Mouse (Mus musculus) layer of hippocampus, postnatal 10 days (tissue): ENCODE measurements around the gene Nudt2. TPM values are rescaled to one million over a fixed set of nuclear protein-coding genes. Genes with fewer than 3 reads are reported as not detected.

Experiments
- DNase-seq, 2 experiments: peaks; one replicate each; pipeline ENCODE4 v3.0.0; 2021; ENCODE audit warnings: low spot score in 2 of 2
- total RNA-seq, 2 experiments: library from RNA; stranded (reverse); gene quantifications; 2 replicates each; pipeline ENCODE4 v1.2.3; 2021

Gene Nudt2
- total RNA-seq, 2 experiments from 2014 or later: 33.9 to 36.0 TPM

DNA sequence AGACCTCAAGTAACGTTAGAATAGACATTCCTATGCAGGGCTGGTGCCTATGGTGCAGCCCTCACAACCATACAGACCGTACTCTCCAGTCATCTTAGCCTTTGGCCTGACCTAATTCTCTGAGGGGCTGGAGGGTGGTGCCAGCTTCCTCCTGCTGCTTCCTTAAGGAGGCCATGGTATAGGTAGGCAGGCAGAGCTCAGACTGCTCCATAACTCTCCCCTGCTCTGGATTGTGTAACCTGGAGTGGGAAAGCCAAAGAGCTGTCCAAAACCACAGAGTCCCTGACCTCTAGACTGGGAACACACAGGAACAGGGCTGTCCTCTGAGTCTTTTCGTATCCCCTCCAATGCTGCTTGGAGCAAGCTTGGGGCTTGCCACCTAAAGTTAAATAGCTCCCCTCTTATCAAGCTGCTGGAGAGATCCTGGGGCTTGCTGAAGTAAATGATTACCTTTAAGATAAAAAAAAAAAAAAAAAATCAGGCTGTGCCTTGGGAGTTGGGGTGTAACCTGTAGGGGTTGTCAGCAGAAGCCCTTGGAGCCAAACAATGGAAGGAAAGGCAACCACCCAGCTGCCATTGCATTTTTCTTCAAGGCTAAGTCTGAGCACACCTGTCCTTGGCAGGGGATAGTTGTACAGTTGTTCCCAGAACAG is 28.6 kb downstream of the Nudt2 start:
- DNase-seq: no peak

DNA sequence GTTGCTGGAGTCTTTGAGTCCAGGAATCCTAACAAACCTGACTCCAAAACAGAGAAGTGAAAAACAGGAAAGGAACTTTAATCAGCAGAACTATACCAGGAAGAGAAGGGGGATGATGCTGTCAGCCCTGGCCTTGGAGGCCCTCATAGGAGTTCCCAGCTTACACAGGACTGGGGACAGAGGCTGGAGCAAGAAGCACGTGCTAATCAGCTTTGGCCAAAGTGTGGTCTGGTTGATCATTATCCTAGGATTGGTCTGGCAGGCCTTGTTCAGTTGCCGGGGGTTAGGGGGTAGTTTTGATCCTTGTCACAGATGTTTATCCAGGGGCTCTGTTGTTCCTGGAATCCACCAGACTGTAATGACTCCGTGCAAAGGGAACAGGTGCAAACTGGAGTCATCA is 29.4 kb downstream of the Nudt2 start:
- no peak for DNase-seq

DNA sequence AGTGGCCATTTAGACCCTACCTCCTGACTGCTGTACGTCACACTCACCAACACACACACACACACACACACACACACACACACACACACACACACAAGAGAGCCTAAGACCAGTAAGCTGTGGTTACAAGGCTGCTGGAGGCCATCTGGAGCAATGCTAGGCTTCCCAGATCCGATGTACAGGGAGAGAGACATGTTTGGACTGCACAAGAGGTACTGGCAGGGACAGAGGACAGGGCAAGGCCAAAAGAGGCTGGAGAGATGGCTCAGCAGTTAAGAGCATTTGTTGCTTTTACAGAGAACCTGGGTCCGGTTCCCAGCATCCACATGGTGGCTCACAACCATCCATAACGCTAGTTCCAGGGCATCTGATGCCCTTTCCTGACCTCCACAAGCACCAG is 30.1 kb downstream of the Nudt2 start:
- DNase-seq: peak in 1 of 2 experiments; percentile 16

DNA sequence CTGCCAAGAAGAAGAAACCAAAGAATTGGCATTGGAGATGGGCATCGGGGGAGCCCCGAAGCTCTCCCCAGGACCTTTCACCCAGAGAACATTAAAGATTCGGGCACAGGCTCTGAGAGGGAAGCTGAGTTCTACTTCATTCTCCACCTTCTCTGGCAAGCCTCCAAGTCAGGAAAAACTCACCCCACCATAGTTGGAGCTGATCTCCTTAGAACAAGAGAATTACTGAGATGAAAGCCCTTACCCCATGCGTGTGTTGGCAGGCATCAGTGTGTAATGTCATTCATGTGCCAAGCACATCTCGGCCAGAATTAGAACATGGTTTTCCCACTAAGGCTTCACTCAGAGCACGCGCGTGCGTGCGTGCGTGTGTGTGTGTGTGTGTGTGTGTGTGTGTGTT is 30.9 kb downstream of the Nudt2 start:
- peak; percentile 63 to 67 for DNase-seq

DNA sequence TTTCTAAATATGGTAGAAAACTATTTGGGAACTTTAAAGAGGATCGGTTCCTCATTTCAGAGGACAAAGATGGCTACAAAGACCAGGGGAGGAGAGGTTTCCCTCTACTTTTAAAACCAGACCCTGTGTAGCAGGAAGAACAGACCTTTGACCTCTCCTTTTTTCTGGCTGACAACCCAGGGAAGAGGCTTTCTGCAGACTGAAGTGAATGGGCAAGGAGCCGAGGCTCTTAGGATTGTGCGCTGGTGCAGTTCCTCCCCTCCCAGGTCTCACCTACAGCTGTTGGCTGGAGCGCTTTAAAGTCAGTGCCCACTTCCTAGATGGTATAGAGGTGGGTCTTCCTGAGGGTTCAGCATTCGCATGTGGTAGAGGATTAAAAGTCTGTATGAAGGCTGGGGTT is 32.1 kb downstream of the Nudt2 start:
- no peak for DNase-seq

DNA sequence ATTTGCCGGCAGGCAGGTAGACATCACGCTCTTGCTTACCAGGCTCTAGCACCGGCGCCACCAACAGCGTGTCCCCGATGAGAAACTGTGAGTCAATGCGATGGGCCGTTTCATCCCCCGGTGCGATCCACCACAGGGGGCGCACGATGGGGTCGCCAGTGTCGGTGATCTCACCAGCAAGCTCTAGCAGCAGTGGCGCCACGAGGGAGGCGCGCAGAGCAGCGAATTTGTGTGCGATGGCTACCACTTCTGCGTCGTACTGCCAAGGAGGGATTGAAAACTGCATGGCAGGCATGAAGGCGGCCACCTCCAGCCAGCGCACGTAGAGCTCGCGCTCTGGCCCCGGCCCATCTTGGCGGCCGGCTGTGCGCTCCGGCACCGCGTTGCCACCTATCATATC is 32.6 kb downstream of the Nudt2 start:
- DNase-seq: peak; percentile 64 to 71

DNA sequence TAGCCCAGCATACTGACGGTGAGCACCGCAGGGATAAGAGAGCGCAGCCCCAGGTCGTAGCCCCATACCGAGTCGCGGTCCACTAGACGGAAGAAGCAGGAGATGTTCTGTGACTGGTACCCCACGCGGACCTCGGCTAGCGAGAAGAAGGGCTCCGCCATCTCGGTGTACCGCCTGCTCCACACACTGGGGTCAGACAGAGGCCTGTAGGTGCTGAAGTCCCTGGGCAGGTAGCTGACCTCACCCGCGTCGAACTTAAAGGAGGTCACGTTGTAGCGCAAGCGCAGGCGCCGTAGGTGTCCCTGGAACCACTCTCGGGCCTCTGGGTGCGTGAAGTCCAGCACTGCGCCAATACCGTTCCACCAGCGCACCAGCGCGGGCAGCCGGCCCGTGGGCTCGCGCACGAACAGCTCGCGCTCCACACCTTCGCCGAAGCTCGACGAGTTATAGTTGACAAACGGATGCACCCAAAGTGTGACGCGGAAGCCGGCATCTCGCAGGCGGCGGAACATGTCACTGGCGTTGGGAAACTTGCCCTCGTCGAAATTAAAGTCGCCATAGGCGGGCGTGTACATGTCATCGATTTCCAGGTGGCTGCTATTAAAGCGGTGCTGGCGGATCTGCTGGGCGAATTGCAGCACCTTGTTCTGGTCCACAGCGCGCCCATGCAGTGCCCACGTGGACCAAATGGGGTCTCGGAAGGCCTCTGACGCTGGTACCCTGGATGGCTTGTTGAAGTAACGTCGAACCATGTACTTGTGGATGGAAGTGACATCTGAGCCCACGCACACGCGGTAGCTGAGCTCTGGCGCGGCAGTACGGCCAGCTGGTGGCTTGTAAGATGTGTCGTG is 33.3 kb downstream of the Nudt2 start:
- DNase-seq: peak in 1 of 2 experiments; percentile 27

DNA sequence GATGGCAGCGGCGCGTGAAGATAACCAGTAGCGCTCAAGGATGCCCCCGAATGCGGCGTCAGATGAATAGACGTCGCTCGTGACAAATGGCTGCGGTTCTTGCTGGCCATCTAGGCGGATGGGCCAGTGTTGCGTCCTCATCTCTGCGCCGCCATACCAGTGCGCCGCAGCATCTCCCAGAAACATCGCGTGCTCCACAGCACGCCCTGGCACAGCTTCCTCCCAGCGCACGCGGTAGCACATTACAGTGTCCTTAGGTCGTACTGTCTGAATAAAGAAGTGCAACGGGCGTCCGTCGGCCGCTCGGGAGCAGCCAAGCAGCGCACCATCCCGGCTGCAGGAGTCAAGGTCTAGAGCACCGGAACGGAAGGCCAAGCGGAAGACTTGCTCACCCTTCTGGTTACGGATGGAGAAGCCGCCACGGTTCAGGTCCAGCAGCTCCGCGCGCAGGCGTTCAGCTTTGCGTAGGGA is 34.0 kb downstream of the Nudt2 start:
- DNase-seq: peak in 1 of 2 experiments; percentile 34

DNA sequence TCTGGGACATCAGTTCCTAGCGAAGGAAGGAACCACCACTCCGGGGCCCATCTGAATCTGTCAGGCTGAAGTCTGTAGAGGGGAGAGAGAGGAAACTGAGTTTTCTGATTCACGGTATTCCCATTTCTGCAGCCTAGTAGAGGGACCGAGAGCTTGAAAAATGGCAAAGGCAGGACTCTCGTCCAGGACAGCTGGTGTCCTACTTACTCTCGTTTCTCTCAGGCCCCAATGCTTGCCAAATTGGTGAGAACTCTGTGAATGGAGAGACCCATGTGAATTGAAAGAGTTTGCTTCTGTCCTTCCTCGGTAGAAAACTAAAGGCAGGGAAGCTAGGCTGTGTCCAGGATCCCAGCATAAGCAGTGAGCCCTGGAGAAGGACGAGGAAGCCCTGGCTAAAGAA is 34.7 kb downstream of the Nudt2 start:
- DNase-seq: peak in 1 of 2 experiments; percentile 31

DNA sequence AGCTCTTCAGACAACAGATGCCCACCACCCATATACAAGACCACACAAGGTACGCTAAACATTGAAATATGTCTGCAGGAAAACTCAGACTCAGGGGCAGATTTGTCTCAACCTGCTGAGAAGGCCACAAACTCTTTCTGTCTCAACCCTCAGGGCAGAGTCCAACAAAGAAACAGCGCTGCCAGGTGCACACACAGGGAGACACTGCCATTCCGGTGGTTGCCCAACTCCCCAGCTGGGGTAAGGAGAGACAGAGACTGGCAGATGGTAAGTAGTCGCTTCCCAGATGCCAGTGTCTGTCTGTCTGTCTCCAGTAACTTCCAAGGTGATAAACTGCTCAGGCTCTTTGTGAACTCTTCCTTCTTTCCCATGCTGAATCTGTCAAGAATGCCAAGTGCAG is 35.8 kb downstream of the Nudt2 start:
- peak in 1 of 2 experiments; percentile 13 for DNase-seq

DNA sequence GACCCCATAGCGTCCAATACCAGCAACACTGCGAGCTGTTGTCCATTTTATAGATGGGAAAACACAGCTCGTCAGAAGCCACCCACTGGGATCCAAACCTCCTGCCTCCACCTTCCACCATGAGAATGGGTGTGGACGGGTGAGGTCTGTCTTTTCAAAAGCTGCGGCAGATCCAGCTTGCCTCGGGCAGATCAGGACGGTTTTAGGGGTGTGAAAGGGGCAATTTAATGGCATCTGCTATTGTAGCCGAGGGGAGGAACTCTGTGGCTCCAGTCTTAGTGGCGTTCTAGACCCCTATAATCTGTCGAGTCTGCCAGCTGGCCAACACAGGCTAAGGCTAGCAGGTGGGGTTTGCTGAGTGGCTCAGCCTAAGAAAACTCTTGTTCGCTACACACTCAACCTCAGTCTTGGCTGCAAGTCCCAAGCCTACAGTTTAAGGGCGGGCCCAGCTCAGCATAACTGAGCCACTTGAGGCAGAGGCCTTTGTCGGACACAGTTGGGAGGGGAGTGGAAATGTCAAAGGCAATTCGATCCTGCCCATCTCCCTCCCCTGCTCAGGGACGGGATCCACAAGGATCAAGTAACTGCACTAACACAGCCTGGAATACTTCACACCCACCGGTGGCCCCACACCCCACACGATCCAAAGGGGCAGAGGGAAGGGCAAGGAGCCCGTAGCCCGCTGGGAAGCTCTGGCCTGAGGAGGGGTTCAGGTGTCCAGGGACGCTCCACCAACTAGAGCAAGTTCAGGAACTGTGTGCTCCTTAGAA is 37.4 kb downstream of the Nudt2 start:
- no peak for DNase-seq

DNA sequence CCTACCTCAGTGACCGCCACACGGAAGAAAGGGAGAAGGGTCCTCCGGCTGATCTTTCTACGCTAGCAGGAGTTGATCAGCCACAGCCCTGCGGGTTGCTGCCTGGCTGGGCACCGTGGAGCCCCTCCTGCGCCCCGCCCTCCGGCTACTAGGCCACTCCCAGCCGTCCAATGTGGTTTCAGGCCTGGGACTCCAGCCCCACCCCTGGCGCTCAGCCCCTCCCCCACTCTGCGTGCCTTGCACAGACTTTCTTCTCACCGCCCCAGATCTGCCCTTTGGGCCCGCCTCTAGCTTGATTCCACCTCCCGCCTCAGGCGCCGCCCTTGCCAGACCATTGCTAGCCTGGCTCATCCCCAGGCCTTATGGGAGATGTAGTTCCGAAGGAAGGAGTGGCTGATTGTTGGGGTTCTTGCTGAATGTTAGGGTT is 38.0 kb downstream of the Nudt2 start, which contains the start of gene AI464131:
Gene AI464131 (minus strand): TSS at position 91 of the 427 bp plus-strand sequence.
- peak; percentile 88 to 93 for DNase-seq

DNA sequence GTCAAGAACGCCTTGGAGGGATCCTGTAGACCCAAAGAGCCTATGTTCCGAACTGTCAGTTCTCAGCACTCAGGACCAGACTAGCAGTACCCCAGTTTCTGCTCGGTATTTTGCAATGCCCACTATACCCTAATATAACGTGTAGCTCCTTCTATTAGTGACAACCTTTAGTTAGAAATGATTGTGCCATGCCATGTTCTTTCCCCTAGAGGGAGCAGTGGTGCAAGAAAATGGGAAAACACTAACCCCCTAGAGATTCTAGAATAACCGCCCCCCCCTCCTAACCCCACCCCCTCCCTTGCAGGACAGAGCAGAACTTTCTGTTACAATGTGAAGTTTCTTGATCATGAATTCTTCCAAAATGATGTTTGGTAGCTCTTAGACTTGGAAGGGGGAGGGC is 39.4 kb downstream of the Nudt2 start:
- DNase-seq: peak in 1 of 2 experiments; percentile 18

DNA sequence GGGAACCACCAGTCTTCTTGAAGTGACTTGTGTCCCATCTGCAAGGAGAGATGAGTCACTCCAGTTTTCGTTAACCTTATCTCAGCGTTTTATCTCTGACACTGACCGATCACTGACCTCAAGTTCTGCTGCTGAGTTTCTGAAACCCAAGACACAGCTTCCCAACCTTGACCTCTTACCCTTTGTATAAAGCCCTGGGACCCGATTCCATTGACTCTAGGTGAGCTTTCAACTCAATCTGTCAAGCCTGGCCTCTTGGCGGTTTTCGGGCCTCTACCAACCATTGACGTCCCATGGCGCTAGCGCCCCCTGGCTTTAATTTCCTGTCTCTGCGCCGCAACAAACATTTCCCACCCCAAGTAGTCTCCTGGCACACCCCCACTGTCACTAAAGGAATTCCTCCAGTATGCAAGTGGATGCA is 40.2 kb downstream of the Nudt2 start:
- peak in 1 of 2 experiments; percentile 40 for DNase-seq

DNA sequence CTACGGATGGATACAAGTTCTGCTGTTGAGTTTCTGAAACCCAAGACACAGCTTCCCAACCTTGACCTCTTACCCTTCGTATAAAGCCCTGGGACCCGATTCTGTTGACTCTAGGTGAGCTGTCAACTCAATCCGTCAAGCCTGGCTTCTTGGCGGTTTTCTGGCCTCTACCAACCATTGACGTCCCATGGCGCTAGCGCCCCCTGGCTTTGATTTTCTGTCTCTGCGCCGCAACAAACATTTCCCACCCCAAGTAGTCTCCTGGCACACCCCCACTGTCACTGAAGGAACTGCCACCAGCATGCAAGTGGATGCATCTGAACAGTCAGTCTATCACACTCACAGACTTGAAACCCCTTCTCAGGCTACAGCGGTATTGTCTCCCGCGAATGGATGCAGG is 41.2 kb downstream of the Nudt2 start:
- DNase-seq: peak; percentile 74 to 79

DNA sequence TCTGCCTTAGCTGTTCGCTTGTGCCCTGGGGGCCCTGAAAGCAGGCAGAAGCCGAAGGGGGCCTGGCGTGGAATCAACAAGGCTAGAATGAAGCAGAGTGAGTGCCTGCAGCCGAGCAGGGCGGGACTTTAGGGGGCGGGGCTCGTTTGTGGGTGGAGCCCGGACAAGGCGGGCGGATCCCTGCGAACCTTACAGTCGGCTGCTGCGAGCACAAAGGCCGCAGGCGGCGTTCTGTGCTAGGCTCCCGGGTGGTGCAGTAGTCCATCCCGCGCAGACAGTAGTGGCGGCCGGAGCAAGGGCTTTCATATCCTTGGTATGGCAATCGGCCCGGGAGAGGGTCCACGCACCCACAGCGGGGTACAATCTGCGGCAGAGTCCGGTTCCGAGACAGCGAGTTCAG is 42.0 kb downstream of the Nudt2 start:
- peak; percentile 82 to 89 for DNase-seq

DNA sequence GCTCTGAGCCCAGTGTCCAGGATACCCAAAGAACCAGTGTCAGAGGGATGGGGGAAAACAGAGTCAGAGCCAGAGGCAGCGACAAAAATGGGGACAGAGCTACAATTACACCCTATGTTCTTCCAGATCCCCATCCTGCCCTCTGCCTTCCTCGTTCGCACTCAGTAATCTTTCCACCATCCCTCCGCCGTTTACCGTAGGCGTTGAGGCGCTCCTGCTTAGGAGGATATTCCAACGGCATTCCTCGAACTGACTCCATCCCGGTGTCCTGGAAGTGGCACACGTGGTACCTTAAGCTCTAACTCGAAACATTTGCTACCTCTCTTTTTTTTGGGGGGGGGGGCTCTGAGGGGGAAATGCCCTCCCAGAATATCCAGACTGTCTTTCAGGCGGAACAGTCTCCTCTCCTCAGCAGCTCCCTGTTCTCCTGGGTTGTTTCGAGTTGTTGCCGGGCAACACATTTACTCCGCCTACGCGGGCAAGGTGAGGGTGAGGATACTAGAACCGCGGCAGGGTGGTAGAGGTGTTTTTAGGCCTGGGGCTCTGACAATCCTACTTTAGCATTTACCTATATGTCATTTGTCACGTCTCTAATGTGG is 42.5 kb downstream of the Nudt2 start:
- DNase-seq: peak in 1 of 2 experiments; percentile 35

DNA sequence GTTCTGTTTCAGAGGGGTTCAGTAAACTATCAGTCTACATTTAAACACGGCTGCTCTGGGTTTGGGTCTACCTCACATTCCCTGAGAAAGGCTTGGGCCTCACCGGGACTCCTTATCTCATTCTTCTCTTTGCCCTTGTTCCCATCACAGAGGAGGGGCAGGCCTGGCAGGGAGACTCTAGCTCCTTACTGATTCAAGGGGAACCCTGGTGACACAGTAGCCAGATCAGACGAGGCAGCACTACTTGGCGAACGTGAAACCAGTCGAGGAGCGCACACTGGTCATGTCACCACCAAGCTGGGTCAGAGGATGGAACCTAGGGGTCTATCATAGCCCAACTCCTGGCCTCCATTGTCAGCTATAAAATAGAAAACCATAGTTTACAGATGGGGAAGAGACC is 43.0 kb downstream of the Nudt2 start:
- peak in 1 of 2 experiments; percentile 12 for DNase-seq

DNA sequence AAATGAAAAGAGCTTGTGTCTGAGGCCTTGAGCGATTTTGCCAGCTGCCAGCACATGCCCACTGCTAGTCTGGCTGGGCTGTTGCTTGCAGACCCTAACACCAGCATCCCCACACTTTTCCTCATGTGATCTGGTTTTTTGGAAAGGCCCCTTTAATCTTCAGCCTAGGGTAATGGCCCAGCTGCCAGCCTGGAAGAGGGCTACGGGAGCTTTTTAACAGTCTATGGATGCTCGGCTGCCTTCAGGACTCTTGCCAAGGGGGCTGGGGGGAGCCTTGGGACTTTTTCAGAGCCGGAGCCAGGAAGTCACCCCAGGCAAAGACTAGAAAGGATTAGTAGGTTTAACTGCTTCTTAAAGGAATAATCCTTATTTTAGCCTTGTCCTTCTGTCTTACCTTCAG is 48.4 kb downstream of the Nudt2 start:
- peak in 1 of 2 experiments; percentile 57 for DNase-seq

DNA sequence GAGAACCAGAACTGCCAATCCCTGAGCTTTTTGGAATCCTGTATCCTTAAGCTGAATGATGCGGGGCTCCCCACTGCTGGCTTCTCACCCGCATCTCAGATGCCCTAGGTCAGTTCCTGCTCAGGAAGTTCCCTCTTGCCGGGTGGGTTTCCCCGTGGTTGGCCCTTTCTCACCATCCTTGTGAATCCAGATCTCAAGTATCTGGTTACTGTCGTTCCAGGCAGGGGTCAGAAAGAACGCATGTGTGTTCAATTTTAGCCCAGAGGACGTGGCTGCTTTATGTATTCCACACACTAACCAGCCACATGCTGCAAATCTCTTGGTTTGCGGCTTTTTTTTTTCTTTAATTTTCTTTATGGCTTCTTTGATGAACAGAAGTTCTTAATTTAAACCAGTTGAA is 48.8 kb downstream of the Nudt2 start:
- DNase-seq: no peak

DNA sequence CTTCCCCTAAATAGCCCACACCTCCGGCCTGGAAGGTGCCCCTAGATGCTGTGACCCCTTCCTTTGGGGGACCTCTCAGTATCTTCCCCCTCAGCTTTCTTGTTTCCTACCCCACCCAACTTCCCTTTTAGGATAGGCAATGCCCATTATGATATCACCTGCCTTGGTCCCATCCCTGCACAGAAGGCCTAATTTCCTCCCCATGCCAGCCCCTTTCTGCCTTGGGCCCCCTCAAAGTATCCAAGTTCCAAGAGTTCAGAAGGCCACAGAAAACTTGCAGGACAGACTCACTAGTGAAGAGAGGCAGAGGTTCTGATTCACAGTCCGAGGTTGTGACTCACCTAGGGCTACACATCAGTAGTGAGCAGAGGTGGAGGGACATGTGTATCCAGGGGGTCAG is 52.3 kb downstream of the Nudt2 start, which contains the start of gene 1110017D15Rik:
Gene 1110017D15Rik (minus strand): TSS at position 101 of the 400 bp plus-strand sequence.
- no peak for DNase-seq
